Mouse (Mus musculus): ENCODE data around the gene Isg20l2. TPM values are rescaled to one million over a fixed set of nuclear protein-coding genes. Genes with fewer than 3 reads are reported as not detected.

Gene Isg20l2
- polyA plus RNA-seq, 1 experiment from 2014 or later, result 43.5 TPM

GRCm38 (mm10) chr3:87943586-87943985 lies 13.5 kb downstream of the Isg20l2 start:
- Histone ChIP-seq H3K36me3 (ENCODE audit: control insufficient read depth, insufficient read depth) (peaks cover 12% of the 10 kb centered on the region), H3K27ac (ENCODE audit: low read length) (no peak overlapping the region), H3K4me3 (replicated peaks; ENCODE audit: low read length) (no peak overlapping the region), H3K27me3 (replicated peaks; ENCODE audit: control insufficient read depth, insufficient read depth, low read length) (no peaks in the 10 kb centered on the region), H3K9me3 (ENCODE audit: control insufficient read depth, low read length) (no peaks in the 10 kb centered on the region), H3K4me2 (ENCODE audit: low read length) (no peak overlapping the region), H3K9ac (replicated peaks; ENCODE audit: low read depth, low read length) (no peak overlapping the region), H3K4me1 (replicated peaks; ENCODE audit: control insufficient read depth, insufficient read depth, low read length) (peaks cover 23% of the 10 kb centered on the region)
- 85% methylated on average over 7 of the region's 7 CpGs for WGBS
- ATAC-seq, result no peak

GRCm38 (mm10) chr3:87944838-87945600 lies 14.9 kb downstream of the Isg20l2 start:
- ATAC-seq, result peak; percentile 41; the same call in 1 of the 2 replicates

GRCm38 (mm10) chr3:87945781-87946540 lies 15.8 kb downstream of the Isg20l2 start:
- H3K9me3 ChIP-seq (ENCODE audit: control insufficient read depth, low read length), result no peaks in the 10 kb centered on the region
- peaks cover 4% of the 10 kb centered on the region; the same call in 1 of the 2 replicates for H3K36me3 ChIP-seq (ENCODE audit: control insufficient read depth, insufficient read depth)
- H3K4me2 ChIP-seq (ENCODE audit: low read length), result no peak overlapping the region
- H3K4me3 ChIP-seq (replicated peaks; ENCODE audit: low read length), result no peak overlapping the region
- no peak overlapping the region for H3K27ac ChIP-seq (ENCODE audit: low read length)
- WGBS, result 21% methylated on average over 12 of the region's 12 CpGs
- no peak for ATAC-seq
- no peak overlapping the region for H3K9ac ChIP-seq (replicated peaks; ENCODE audit: low read depth, low read length)
- no peaks in the 10 kb centered on the region for H3K27me3 ChIP-seq (replicated peaks; ENCODE audit: control insufficient read depth, insufficient read depth, low read length)
- H3K4me1 ChIP-seq (replicated peaks; ENCODE audit: control insufficient read depth, insufficient read depth, low read length), result peaks cover 36% of the 10 kb centered on the region

More at GRCm38 (mm10) chr3:87944838-87945600, 14.9 kb downstream of the Isg20l2 start:
- H3K4me2 ChIP-seq (ENCODE audit: low read length), result no peak overlapping the region
- H3K4me3 ChIP-seq (replicated peaks; ENCODE audit: low read length), result no peak overlapping the region
- peaks cover 8% of the 10 kb centered on the region; the same call in 1 of the 2 replicates for H3K36me3 ChIP-seq (ENCODE audit: control insufficient read depth, insufficient read depth)
- H3K9me3 ChIP-seq (ENCODE audit: control insufficient read depth, low read length), result no peaks in the 10 kb centered on the region
- peaks cover 35% of the 10 kb centered on the region for H3K4me1 ChIP-seq (replicated peaks; ENCODE audit: control insufficient read depth, insufficient read depth, low read length)
- no peaks in the 10 kb centered on the region for H3K27me3 ChIP-seq (replicated peaks; ENCODE audit: control insufficient read depth, insufficient read depth, low read length)
- WGBS, result 12% methylated on average over 4 of the region's 4 CpGs
- H3K9ac ChIP-seq (replicated peaks; ENCODE audit: low read depth, low read length), result no peak overlapping the region
- no peak overlapping the region for H3K27ac ChIP-seq (ENCODE audit: low read length)

- WGBS, result 42% methylated on average over 1 of the region's 1 CpGs
- ATAC-seq, result no peak
- H3K9ac ChIP-seq (replicated peaks; ENCODE audit: low read depth, low read length), result no peak overlapping the region
- H3K4me3 ChIP-seq (replicated peaks; ENCODE audit: low read length), result no peak overlapping the region
- H3K36me3 ChIP-seq (ENCODE audit: control insufficient read depth, insufficient read depth), result peaks cover 3% of the 10 kb centered on the region; the same call in 1 of the 2 replicates
- no peaks in the 10 kb centered on the region for H3K9me3 ChIP-seq (ENCODE audit: control insufficient read depth, low read length)
- no peaks in the 10 kb centered on the region; the same call in 1 of the 2 replicates for H3K27me3 ChIP-seq (replicated peaks; ENCODE audit: control insufficient read depth, insufficient read depth, low read length)
- no peak overlapping the region for H3K27ac ChIP-seq (ENCODE audit: low read length)
- peaks cover 36% of the 10 kb centered on the region for H3K4me1 ChIP-seq (replicated peaks; ENCODE audit: control insufficient read depth, insufficient read depth, low read length)
- H3K4me2 ChIP-seq (ENCODE audit: low read length), result no peak overlapping the region
Measured at GRCm38 (mm10) chr3:87946541-87946860, 16.4 kb downstream of the Isg20l2 start.

GRCm38 (mm10) chr3:87947056-87947810 lies 17.1 kb downstream of the Isg20l2 start:
- peak overlapping the region; percentile 49 for H3K9ac ChIP-seq (replicated peaks; ENCODE audit: low read depth, low read length)
- H3K27me3 ChIP-seq (replicated peaks; ENCODE audit: control insufficient read depth, insufficient read depth, low read length), result no peaks in the 10 kb centered on the region; the same call in 1 of the 2 replicates
- peaks cover 36% of the 10 kb centered on the region for H3K4me1 ChIP-seq (replicated peaks; ENCODE audit: control insufficient read depth, insufficient read depth, low read length)
- peak overlapping the region; percentile 71 for H3K4me2 ChIP-seq (ENCODE audit: low read length)
- ATAC-seq, result 0 out of 2 replicates have a peak, but pooled peaks have one; percentile 2
- H3K9me3 ChIP-seq (ENCODE audit: control insufficient read depth, low read length), result no peaks in the 10 kb centered on the region
- H3K4me3 ChIP-seq (replicated peaks; ENCODE audit: low read length), result peak overlapping the region; percentile 38
- 8% methylated on average over 26 of the region's 26 CpGs for WGBS
- peaks cover 3% of the 10 kb centered on the region; the same call in 1 of the 2 replicates for H3K36me3 ChIP-seq (ENCODE audit: control insufficient read depth, insufficient read depth)
- no peak overlapping the region for H3K27ac ChIP-seq (ENCODE audit: low read length)

- ATAC-seq, result 0 out of 2 replicates have a peak, but pooled peaks have one; percentile 11
- peak overlapping the region; percentile 38 for H3K4me3 ChIP-seq (replicated peaks; ENCODE audit: low read length)
- no peaks in the 10 kb centered on the region; the same call in 1 of the 2 replicates for H3K27me3 ChIP-seq (replicated peaks; ENCODE audit: control insufficient read depth, insufficient read depth, low read length)
- H3K9ac ChIP-seq (replicated peaks; ENCODE audit: low read depth, low read length), result peak overlapping the region; percentile 49
- no peaks in the 10 kb centered on the region for H3K36me3 ChIP-seq (ENCODE audit: control insufficient read depth, insufficient read depth)
- no peak overlapping the region for H3K27ac ChIP-seq (ENCODE audit: low read length)
- H3K4me1 ChIP-seq (replicated peaks; ENCODE audit: control insufficient read depth, insufficient read depth, low read length), result peaks cover 38% of the 10 kb centered on the region
- H3K9me3 ChIP-seq (ENCODE audit: control insufficient read depth, low read length), result no peaks in the 10 kb centered on the region
- peak overlapping the region; percentile 71 for H3K4me2 ChIP-seq (ENCODE audit: low read length)
- WGBS, result under 1% methylated on average over 17 of the region's 17 CpGs
Measured at GRCm38 (mm10) chr3:87947811-87948199, 17.7 kb downstream of the Isg20l2 start.

GRCm38 (mm10) chr3:87948378-87949265 lies 18.5 kb downstream of the Isg20l2 start, which contains the start of gene Crabp2:
Crabp2 (plus strand) TSS chr3:87948666.
- WGBS, result 2% methylated on average over 35 of the region's 35 CpGs
- no peak for ATAC-seq
- Histone ChIP-seq H3K36me3 (ENCODE audit: control insufficient read depth, insufficient read depth) (no peaks in the 10 kb centered on the region), H3K9me3 (ENCODE audit: control insufficient read depth, low read length) (no peaks in the 10 kb centered on the region), H3K4me1 (replicated peaks; ENCODE audit: control insufficient read depth, insufficient read depth, low read length) (peaks cover 38% of the 10 kb centered on the region), H3K27ac (ENCODE audit: low read length) (no peak within 1 kb of the TSS), H3K4me2 (ENCODE audit: low read length) (peak within 1 kb of the TSS; percentile 71), H3K4me3 (replicated peaks; ENCODE audit: low read length) (peak within 1 kb of the TSS; percentile 38), H3K27me3 (replicated peaks; ENCODE audit: control insufficient read depth, insufficient read depth, low read length) (no peaks in the 10 kb centered on the region; the same call in 1 of the 2 replicates), H3K9ac (replicated peaks; ENCODE audit: low read depth, low read length) (peak within 1 kb of the TSS; percentile 49)

- H3K9ac ChIP-seq (replicated peaks; ENCODE audit: low read depth, low read length), result 0 out of 2 replicates have a peak overlapping the region, but pooled peaks have one; percentile 8
- 16% methylated on average over 16 of the region's 16 CpGs for WGBS
- ATAC-seq, result no peak
- no peaks in the 10 kb centered on the region for H3K36me3 ChIP-seq (ENCODE audit: control insufficient read depth, insufficient read depth)
- no peak overlapping the region for H3K4me3 ChIP-seq (replicated peaks; ENCODE audit: low read length)
- H3K4me1 ChIP-seq (replicated peaks; ENCODE audit: control insufficient read depth, insufficient read depth, low read length), result peaks cover 38% of the 10 kb centered on the region
- H3K27me3 ChIP-seq (replicated peaks; ENCODE audit: control insufficient read depth, insufficient read depth, low read length), result no peaks in the 10 kb centered on the region; the same call in 1 of the 2 replicates
- H3K4me2 ChIP-seq (ENCODE audit: low read length), result no peak overlapping the region
- no peak overlapping the region for H3K27ac ChIP-seq (ENCODE audit: low read length)
- H3K9me3 ChIP-seq (ENCODE audit: control insufficient read depth, low read length), result no peaks in the 10 kb centered on the region
Measured at GRCm38 (mm10) chr3:87949266-87949954, 19.3 kb downstream of the Isg20l2 start.
